Mouse (Mus musculus) liver, adult 2 months (tissue): Measurements from ENCODE around the gene Serpinb6b.

Experiments
- CTCF ChIP-seq: fragments of 200-500 bp; IDR thresholded peaks from 2 replicates; pipeline ENCODE4 v1.5.1; 2011; ENCODE audit warnings: low read depth, low read length, control low read depth
- POLR2A ChIP-seq: fragments of 200-500 bp; IDR thresholded peaks from 2 replicates; pipeline ENCODE4 v1.6.1; 2011; ENCODE audit warnings: low read length, control low read depth; ENCODE audit not compliant: insufficient read depth; ENCODE audit errors: extremely low read depth

GRCm38 (mm10) chr13:32970776-32971175, 5.8 kb downstream of the Serpinb6b start:
- TF ChIP-seq CTCF (no peak), POLR2A (no peak)
